Mouse (Mus musculus) MEL (cell line): Measurements from ENCODE around the gene Gm9833. TPM values are rescaled to one million over a fixed set of nuclear protein-coding genes. Genes with fewer than 3 reads are reported as not detected.

Source experiments
- DNase-seq: peaks from one replicate; pipeline ENCODE4 v3.0.0; 2011; ENCODE audit warnings: low read depth, low spot score
- H3K27ac ChIP-seq: 2 replicates; pipeline ENCODE4 v1.5.1; 2012; ENCODE audit warnings: low read depth, mild to moderate bottlenecking, control low read depth, low read length, moderate library complexity; ENCODE audit not compliant: control insufficient read depth
- H3K27me3 ChIP-seq, 2 experiments: fragments of 150-350 bp in 1 of 2; sonication (generic) in 1 of 2; 2 replicates each; pipeline ENCODE4 v1.6.1; 2012; ENCODE audit warnings: low read length in 2 of 2, mild to moderate bottlenecking in 2 of 2, improper control_type of control experiment in 1 of 2, moderate library complexity in 1 of 2; ENCODE audit not compliant: insufficient read depth in 2 of 2, control insufficient read depth in 1 of 2
- H3K36me3 ChIP-seq, 2 experiments: 2 replicates each; pipeline ENCODE4 v1.6.1; 2012 to 2014; ENCODE audit warnings: low read length in 2 of 2, improper control_type of control experiment in 1 of 2, inconsistent platforms in 1 of 2, mild to moderate bottlenecking in 1 of 2; ENCODE audit not compliant: insufficient read depth in 2 of 2, control insufficient read depth in 1 of 2
- H3K4me1 ChIP-seq, 2 experiments: fragments of 150-350 bp in 1 of 2; sonication (generic) in 1 of 2; 2 replicates each; pipeline ENCODE4 v1.6.1; 2012; ENCODE audit warnings: low read length in 2 of 2, improper control_type of control experiment in 1 of 2, mild to moderate bottlenecking in 1 of 2; ENCODE audit not compliant: insufficient read depth in 2 of 2, control insufficient read depth in 1 of 2
- H3K4me3 ChIP-seq, 2 experiments: fragments of 150-350 bp in 1 of 2; sonication (generic) in 1 of 2; 2 replicates each; pipeline ENCODE4 v1.5.1; 2012; ENCODE audit warnings: low read depth in 2 of 2, low read length in 2 of 2, mild to moderate bottlenecking in 2 of 2, moderate library complexity in 2 of 2, control low read depth in 1 of 2, improper control_type of control experiment in 1 of 2; ENCODE audit not compliant: control insufficient read depth in 1 of 2, insufficient read depth in 1 of 2
- H3K79me2 ChIP-seq: 2 replicates; pipeline ENCODE4 v1.6.1; 2012; ENCODE audit warnings: mild to moderate bottlenecking, low read length, moderate library complexity; ENCODE audit not compliant: control insufficient read depth, poor library complexity, insufficient read depth
- H3K9ac ChIP-seq: 2 replicates; pipeline ENCODE4 v1.6.1; 2012; ENCODE audit warnings: low read depth, mild to moderate bottlenecking, control low read depth, low read length, moderate library complexity; ENCODE audit not compliant: control insufficient read depth, poor library complexity, severe bottlenecking
- H3K9me3 ChIP-seq: fragments of 150-350 bp; sonication (generic); replicated peaks from 2 replicates; pipeline ENCODE4 v1.6.1; 2012; ENCODE audit warnings: mild to moderate bottlenecking, low read length, improper control_type of control experiment, moderate library complexity; ENCODE audit not compliant: insufficient read depth
- BHLHE40 ChIP-seq: IDR thresholded peaks from 2 replicates; pipeline ENCODE4 v1.6.1; 2012; ENCODE audit warnings: low read depth, mild to moderate bottlenecking, inconsistent platforms, low read length, improper control_type of control experiment, borderline replicate concordance
- CHD1 ChIP-seq: IDR thresholded peaks from 2 replicates; pipeline ENCODE4 v1.6.1; 2012; ENCODE audit warnings: low read depth, mild to moderate bottlenecking, inconsistent platforms, low read length, improper control_type of control experiment
- CTCF ChIP-seq, 3 experiments: IDR thresholded peaks in 2 of 3; conservative IDR thresholded peaks in 1 of 3; 2 replicates each; pipeline ENCODE4 v1.5.1; 2011 to 2012; ENCODE audit warnings: low read length in 3 of 3, low read depth in 2 of 3, mild to moderate bottlenecking in 2 of 3, improper control_type of control experiment in 1 of 3, inconsistent platforms in 1 of 3, mixed read lengths in 1 of 3, moderate library complexity in 1 of 3; ENCODE audit not compliant: control insufficient read depth in 1 of 3, insufficient read depth in 1 of 3, poor library complexity in 1 of 3, severe bottlenecking in 1 of 3
- E2F4 ChIP-seq: IDR thresholded peaks from 2 replicates; pipeline ENCODE4 v1.6.1; 2011; ENCODE audit warnings: low read depth, low read length, improper control_type of control experiment, borderline replicate concordance
- ELF1 ChIP-seq: IDR thresholded peaks from 2 replicates; pipeline ENCODE4 v1.6.1; 2014; ENCODE audit warnings: low read depth, mild to moderate bottlenecking, inconsistent platforms, low read length, improper control_type of control experiment, moderate library complexity
- EP300 ChIP-seq, 2 experiments: IDR thresholded peaks; 2 replicates each; pipeline ENCODE4 v1.6.1; 2011; ENCODE audit warnings: improper control_type of control experiment in 2 of 2, low read length in 2 of 2, low read depth in 1 of 2, mild to moderate bottlenecking in 1 of 2
- ETS1 ChIP-seq: IDR thresholded peaks from 2 replicates; pipeline ENCODE4 v1.6.1; 2012; ENCODE audit warnings: low read depth, mild to moderate bottlenecking, inconsistent platforms, low read length, improper control_type of control experiment, moderate library complexity
- GABPA ChIP-seq: IDR thresholded peaks from 2 replicates; pipeline ENCODE4 v1.6.1; 2012; ENCODE audit warnings: low read depth, mild to moderate bottlenecking, inconsistent platforms, low read length, improper control_type of control experiment, moderate library complexity
- HCFC1 ChIP-seq: IDR thresholded peaks from 2 replicates; pipeline ENCODE4 v1.6.1; 2012; ENCODE audit warnings: low read depth, mild to moderate bottlenecking, inconsistent platforms, low read length, improper control_type of control experiment, moderate library complexity
- JUND ChIP-seq: IDR thresholded peaks from 2 replicates; pipeline ENCODE4 v1.6.1; 2011; ENCODE audit warnings: low read depth, mild to moderate bottlenecking, improper control_type of control experiment, low read length
- MAX ChIP-seq: IDR thresholded peaks from 2 replicates; pipeline ENCODE4 v1.6.1; 2011; ENCODE audit warnings: low read length, improper control_type of control experiment
- MEF2A ChIP-seq: IDR thresholded peaks from 2 replicates; pipeline ENCODE4 v1.6.1; 2014; ENCODE audit warnings: low read depth, mild to moderate bottlenecking, inconsistent platforms, low read length, improper control_type of control experiment; ENCODE audit not compliant: poor library complexity, insufficient replicate concordance, severe bottlenecking; ENCODE audit errors: extremely low read depth
- MXI1 ChIP-seq: IDR thresholded peaks from 2 replicates; pipeline ENCODE4 v1.6.1; 2011; ENCODE audit warnings: mild to moderate bottlenecking, low read depth, low read length, improper control_type of control experiment
- NELFE ChIP-seq: IDR thresholded peaks from 2 replicates; pipeline ENCODE4 v1.6.1; 2011; ENCODE audit warnings: low read depth, low read length, improper control_type of control experiment
- POLR2A ChIP-seq, 2 experiments: IDR thresholded peaks; 2 replicates each; pipeline ENCODE4 v1.6.1; 2011 to 2012; ENCODE audit warnings: low read length in 2 of 2, mild to moderate bottlenecking in 2 of 2, control low read depth in 1 of 2, improper control_type of control experiment in 1 of 2, low read depth in 1 of 2, moderate library complexity in 1 of 2; ENCODE audit not compliant: control insufficient read depth in 1 of 2, insufficient read depth in 1 of 2, poor library complexity in 1 of 2
- POLR2AphosphoS2 ChIP-seq: IDR thresholded peaks from 2 replicates; pipeline ENCODE4 v1.6.1; 2011; ENCODE audit warnings: low read length, improper control_type of control experiment
- POLR2AphosphoS5 ChIP-seq: IDR thresholded peaks from 2 replicates; pipeline ENCODE4 v1.6.1; 2012; ENCODE audit warnings: low read depth, borderline replicate concordance, mild to moderate bottlenecking, inconsistent platforms, low read length, moderate library complexity, mixed read lengths
- RAD21 ChIP-seq: IDR thresholded peaks from 2 replicates; pipeline ENCODE4 v1.6.1; 2011; ENCODE audit warnings: mild to moderate bottlenecking, low read depth, low read length, improper control_type of control experiment
- SIN3A ChIP-seq: IDR thresholded peaks from 2 replicates; pipeline ENCODE4 v1.6.1; 2012; ENCODE audit warnings: low read length, improper control_type of control experiment, inconsistent platforms
- SMC3 ChIP-seq: IDR thresholded peaks from 2 replicates; pipeline ENCODE4 v1.6.1; 2011; ENCODE audit warnings: low read depth, low read length, improper control_type of control experiment
- TAL1 ChIP-seq: IDR thresholded peaks from 2 replicates; pipeline ENCODE4 v1.6.1; 2012; ENCODE audit warnings: mild to moderate bottlenecking, inconsistent platforms, low read length, moderate library complexity, mixed read lengths
- TBP ChIP-seq: IDR thresholded peaks from 2 replicates; pipeline ENCODE4 v1.8.0; 2011; ENCODE audit warnings: low read depth, low read length, improper control_type of control experiment
- TCF12 ChIP-seq: IDR thresholded peaks from 2 replicates; pipeline ENCODE4 v1.6.1; 2014; ENCODE audit warnings: low read depth, mild to moderate bottlenecking, inconsistent platforms, low read length, improper control_type of control experiment, moderate library complexity
- UBTF ChIP-seq: IDR thresholded peaks from 2 replicates; pipeline ENCODE4 v1.6.1; 2012; ENCODE audit warnings: low read depth, mild to moderate bottlenecking, inconsistent platforms, low read length, improper control_type of control experiment, moderate library complexity, borderline replicate concordance; ENCODE audit not compliant: insufficient read depth
- USF2 ChIP-seq, 2 experiments: IDR thresholded peaks; 2 replicates each; pipeline ENCODE4 v1.6.1; 2011 to 2012; ENCODE audit warnings: improper control_type of control experiment in 2 of 2, low read length in 2 of 2, borderline replicate concordance in 1 of 2, inconsistent platforms in 1 of 2, low read depth in 1 of 2, mild to moderate bottlenecking in 1 of 2; ENCODE audit not compliant: insufficient read depth in 1 of 2
- polyA plus RNA-seq, 2 experiments: library from polyadenylated mRNA; stranded (reverse) in 1 of 2; unstranded in 1 of 2; fragments of >175 nt in 1 of 2; fragments of >200 nt in 1 of 2; gene quantifications; 2 replicates each; pipeline versions ENCODE4 v1.2.1 to v1.2.4; 2012; ENCODE audit warnings: low replicate concordance in 2 of 2, low read depth in 1 of 2; ENCODE audit not compliant: insufficient read length in 2 of 2, insufficient read depth in 1 of 2, missing spikeins in 1 of 2
- total RNA-seq: library from RNA; depleted of rRNA; stranded (reverse); fragments of 300-350 nt; gene quantifications from 2 replicates; pipeline ENCODE4 v1.2.3, GENCODE M21; 2012

Gene Gm9833
- total and polyA plus RNA-seq, 3 experiments, result 3.0 to 6.9 TPM; not detected in 1

DNA sequence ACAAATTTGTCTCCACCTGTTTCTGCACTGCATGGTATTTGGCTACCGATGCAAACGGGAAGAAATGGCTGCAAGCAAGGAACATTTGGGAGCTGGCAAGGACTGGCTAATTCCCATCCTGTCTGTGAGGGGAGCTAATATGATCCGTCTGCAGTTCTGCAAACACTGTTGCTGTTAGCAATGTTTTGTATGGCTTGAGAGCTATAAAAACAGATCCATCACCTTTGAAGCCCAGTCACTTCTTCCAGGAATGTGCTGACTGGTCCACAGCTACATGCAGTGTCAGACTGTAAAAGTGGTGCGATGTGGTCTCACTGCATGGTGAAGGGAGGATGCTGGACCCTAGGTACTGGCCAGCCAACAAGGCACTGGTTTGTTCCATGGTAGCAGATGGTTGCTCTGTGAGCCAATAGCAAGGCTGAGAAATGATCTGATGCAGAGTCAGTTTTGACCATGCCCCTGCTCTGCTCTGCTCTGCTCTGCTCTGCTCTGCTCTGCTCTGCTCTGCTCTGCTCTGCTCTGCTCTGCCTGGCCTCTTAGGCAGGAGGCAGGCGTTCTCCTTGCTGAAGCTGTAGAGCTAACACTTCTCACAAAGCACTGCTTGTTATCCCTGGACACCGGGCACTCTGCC is 5.9 kb upstream of the Gm9833 start:
- H3K9me3 ChIP-seq, result no peaks in the 10 kb centered on the region
- TF ChIP-seq BHLHE40, result no peak
- TF ChIP-seq POLR2AphosphoS5, result no peak
- no peak for TF ChIP-seq MAX
- TF ChIP-seq RAD21, result no peak
- TF ChIP-seq SIN3A, result no peak
- TF ChIP-seq UBTF, result no peak
- no peak for TF ChIP-seq POLR2AphosphoS2
- TF ChIP-seq NELFE, result no peak
- TF ChIP-seq ELF1, result no peak
- no peak for TF ChIP-seq MXI1
- no peak for TF ChIP-seq SMC3
- no peak for TF ChIP-seq MEF2A
- TF ChIP-seq, all 39 proteins: peak for 0
- Histone ChIP-seq H3K4me1 (no peaks in the 10 kb centered on the region), H3K36me3 (no peaks in the 10 kb centered on the region), H3K27me3 (no peaks in the 10 kb centered on the region), H3K79me2 (no peaks in the 10 kb centered on the region), H3K9ac (no peak overlapping the region), H3K4me3 (no peak overlapping the region), H3K27ac (no peak overlapping the region)
- no peak for DNase-seq

DNA sequence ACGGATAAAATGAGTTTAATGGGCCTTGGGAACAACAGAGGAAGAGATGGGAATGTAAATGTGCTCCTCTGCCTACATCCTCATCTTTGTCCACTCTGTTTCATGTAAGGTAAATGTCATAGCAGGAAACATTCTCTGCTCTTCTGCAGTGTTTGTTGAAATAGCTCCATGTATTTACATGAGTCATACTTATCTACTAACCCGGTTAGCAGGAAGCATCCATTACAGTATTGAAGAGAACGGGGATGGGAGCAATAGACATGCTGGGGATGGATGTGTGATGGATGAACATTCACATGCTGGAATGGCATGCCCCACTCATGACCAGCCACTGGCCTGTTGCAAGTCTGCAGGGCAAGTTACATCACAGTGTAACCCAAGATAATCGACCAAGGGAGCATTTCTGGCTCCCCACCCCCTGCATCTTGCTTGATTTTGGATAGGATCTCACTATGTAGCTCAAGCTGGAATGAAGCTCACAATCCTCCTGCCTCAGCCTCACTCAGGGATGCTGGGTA is 5.3 kb upstream of the Gm9833 start:
- Histone ChIP-seq H3K27me3 (no peaks in the 10 kb centered on the region), H3K9ac (no peak overlapping the region), H3K4me3 (no peak overlapping the region), H3K36me3 (no peaks in the 10 kb centered on the region), H3K4me1 (no peaks in the 10 kb centered on the region), H3K79me2 (no peaks in the 10 kb centered on the region), H3K27ac (no peak overlapping the region), H3K9me3 (no peaks in the 10 kb centered on the region)
- TF ChIP-seq GABPA (no peak), TCF12 (no peak), POLR2AphosphoS5 (no peak), JUND (no peak), TBP (no peak), POLR2A (IDR thresholded peaks at IDR 0.05; ENCODE audit: control insufficient read depth in 1 of 2, insufficient read depth in 1 of 2, low read depth in 1 of 2, low read length in 2 of 2, poor library complexity in 1 of 2) (no peak), USF2 (IDR thresholded peaks at IDR 0.05; ENCODE audit: borderline replicate concordance in 1 of 2, insufficient read depth in 1 of 2, low read depth in 1 of 2, low read length in 2 of 2) (no peak), EP300 (IDR thresholded peaks at IDR 0.05; ENCODE audit: low read depth in 1 of 2, low read length in 2 of 2) (no peak), ELF1 (no peak), ETS1 (no peak), E2F4 (no peak), CTCF (IDR thresholded peaks at IDR 0.05 in 2 of 3, conservative IDR thresholded peaks at IDR 0.05 in 1 of 3; ENCODE audit: control insufficient read depth in 1 of 3, insufficient read depth in 1 of 3, low read depth in 2 of 3, low read length in 3 of 3, poor library complexity in 1 of 3, severe bottlenecking in 1 of 3) (no peak), BHLHE40 (no peak), SMC3 (no peak), CHD1 (no peak), HCFC1 (no peak), TAL1 (no peak)
- no peak for DNase-seq
